Mouse (Mus musculus): ENCODE results near the gene Celf3. TPM values are rescaled to one million over a fixed set of nuclear protein-coding genes. Genes with fewer than 3 reads are reported as not detected.

Gene Celf3
- polyA plus RNA-seq (2017; shearing (Covaris generic)), result under 1 TPM; 0.52 to 0.57 TPM

DNA sequence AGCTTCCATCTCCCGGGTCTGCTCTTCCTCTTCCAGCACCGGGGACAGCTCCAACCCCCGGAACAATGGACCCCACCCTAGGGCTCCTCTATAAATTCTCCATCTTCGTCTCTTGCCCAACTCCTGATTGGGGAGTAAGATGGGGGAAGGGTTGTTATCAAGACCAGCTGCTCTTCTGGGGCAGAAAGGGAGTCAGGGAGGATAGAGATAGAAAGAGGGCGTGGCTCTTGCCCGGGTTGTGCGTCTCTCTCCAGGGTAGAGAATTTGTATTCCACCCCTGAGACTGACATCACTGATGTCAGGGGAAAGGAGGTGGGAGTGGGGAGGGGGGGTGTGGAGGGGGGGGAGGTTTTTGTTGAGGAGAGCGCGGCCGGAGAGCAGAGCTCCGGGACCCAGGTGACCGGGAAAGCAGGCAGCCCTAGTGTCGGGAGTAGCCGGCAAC is at the start of gene Celf3:
Celf3 (plus strand) TSS at position 315 of the 442 bp plus-strand sequence.
- no peak for ATAC-seq

DNA sequence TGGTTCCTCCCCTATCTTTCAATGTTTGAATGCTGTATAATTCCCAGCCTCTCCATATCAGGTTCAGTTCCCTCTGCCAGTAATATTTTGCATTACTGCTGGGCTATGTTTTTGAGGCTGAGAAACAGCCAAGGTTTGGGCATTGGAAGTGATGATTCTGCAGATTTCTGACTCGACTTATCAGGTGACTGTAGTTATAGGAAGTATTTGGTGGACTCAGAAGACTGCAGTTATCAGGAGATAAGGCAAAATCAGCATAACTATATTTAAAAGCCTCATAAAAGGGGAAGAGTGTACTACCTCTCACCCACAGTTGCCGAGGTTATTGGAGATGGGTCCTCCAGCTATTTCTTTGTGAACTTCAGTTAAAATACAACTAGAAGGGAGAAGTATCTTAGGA is 47.1 kb upstream of the Celf3 start:
- ATAC-seq, result no peak

- no peak for ATAC-seq
Observed at GRCm38 (mm10) chr3:94434305-94434704, 43.8 kb upstream of the Celf3 start.

DNA sequence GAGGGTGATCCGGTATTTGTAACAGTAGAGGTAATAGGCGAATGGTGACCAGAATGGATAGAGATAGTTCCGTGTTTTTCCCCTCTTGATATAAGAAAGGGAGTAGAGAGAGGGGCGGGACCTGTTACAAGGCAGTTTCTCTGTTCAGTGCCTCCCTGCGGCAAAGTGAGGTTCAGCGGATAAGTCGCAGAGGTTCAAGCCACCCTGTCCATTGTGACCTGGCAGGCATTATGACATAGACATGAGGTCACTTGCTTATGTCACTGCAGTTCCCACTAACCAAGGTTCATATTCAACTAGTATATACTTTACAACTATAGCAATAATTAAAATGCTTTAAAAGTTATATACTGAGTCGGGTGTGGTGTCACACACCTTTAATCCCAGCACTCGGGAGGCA is 41.7 kb upstream of the Celf3 start:
- no peak for ATAC-seq

GRCm38 (mm10) chr3:94441182-94441581 is 36.9 kb upstream of the Celf3 start:
- ATAC-seq, result no peak

GRCm38 (mm10) chr3:94442951-94443596 is 35.0 kb upstream of the Celf3 start, which contains the start of gene Mrpl9:
TSS of gene Mrpl9 (plus strand) at chr3:94443318.
- peak; percentile 87 for ATAC-seq

DNA sequence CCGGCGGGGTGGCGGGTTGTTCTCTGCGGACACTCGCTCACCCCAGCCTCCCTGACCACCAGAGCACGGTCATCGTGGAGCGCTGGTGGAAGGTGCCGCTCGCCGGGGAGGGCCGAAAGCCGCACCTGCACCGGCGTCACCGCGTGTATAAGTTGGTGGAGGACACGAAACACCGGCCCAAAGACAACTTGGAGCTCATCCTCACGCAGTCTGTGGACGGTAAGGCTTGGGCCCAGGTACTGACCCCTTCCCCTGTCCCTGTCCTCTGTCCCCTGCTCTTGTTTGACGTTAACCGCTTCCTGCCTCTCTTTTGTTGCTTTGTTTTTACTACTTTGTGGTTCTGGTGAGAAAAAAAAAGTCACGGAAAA is 34.5 kb upstream of the Celf3 start, which contains the start of gene Oaz3:
Oaz3 (minus strand) TSS at position 319 of the 368 bp plus-strand sequence.
- ATAC-seq, result peak; percentile 46

DNA sequence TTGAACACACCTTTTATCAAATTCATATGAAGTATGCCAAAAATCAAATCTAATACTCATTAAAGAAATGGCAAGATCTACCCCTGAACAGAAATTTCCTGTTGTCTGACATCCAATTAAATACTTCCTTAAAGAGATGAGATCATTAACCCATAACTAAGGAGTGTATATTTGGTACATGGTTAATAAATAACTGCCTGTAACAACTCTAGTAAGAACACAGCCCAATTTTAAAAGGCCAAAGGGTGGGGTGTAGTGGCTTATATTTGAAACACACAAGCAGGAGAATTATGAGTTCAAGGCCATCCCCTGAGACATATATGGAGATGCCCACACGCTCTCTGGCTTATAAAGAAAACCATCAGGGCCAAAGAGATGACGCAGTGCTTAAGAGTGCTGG is 28.7 kb upstream of the Celf3 start:
- ATAC-seq, result no peak

DNA sequence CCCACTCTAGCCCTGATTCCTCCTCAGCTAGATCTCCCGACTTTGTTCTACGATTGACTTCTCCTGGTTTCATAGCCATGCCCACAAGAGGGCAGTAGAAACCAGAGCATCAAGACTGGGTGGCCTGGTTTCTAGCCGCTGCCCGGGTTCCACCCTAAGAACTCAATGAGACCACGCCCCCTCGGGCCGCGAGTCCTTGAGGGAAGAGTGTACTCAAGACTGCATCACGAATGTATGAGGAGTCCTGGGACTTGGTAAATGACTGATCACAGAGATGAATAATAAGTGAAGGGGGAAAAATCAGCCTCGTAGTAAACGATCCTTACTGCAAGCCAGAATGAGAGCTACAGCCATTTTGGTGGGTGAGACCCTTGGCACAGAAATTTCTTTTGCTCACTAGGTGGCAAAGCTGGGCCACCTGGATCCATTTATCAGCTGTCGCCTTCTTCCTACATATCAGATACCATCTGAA is 21.5 kb upstream of the Celf3 start:
- peak; percentile 81 for ATAC-seq

DNA sequence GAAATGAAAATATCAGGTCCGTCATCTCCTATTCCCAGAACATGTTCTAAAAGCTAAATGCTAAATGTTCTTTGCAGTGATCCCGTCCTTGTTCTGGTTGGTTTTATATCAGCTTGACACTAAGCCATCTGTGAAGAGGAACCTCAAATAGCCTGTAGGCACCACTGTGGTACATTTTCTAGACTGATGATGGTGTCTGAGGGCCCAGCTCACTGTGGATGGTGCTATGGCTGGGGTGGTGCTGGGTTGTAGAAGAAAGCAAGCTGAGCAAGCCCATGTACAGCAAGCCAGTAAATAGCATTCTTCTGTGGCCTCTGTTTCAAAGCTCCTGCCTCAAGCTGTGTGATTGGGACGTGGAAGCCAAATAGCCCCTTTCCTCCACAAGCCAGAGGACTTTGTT is 21.0 kb upstream of the Celf3 start:
- ATAC-seq, result no peak

GRCm38 (mm10) chr3:94459834-94460233 is 18.3 kb upstream of the Celf3 start:
- no peak for ATAC-seq

- ATAC-seq, result no peak
Observed at GRCm38 (mm10) chr3:94463926-94464578, 14.0 kb upstream of the Celf3 start.

- no peak for ATAC-seq
Observed at GRCm38 (mm10) chr3:94465632-94466430, 12.3 kb upstream of the Celf3 start.

DNA sequence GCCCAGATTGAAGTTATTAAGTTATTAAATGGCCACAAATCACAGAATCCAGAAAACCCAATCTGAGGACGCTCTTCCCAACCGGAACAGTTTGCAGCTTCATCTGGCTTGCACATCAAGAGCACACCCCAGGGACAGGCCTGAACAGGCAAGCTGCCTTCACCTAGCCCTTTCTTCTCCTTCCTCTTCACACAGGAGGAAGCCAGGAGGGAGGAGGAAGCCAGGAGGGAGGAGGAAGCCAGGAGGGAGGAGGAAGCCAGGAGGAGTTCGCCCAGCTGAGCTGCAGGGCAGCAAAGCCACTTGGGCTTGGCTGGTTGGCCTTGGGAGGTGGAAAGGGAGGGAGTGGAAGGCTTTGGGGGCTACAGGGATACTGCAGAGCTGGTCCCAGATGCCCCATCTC is 9.2 kb upstream of the Celf3 start:
- ATAC-seq, result no peak

GRCm38 (mm10) chr3:94472447-94473114 is 5.5 kb upstream of the Celf3 start:
- ATAC-seq, result no peak

- ATAC-seq, result no peak
Observed at GRCm38 (mm10) chr3:94473115-94473505, 5.0 kb upstream of the Celf3 start.

DNA sequence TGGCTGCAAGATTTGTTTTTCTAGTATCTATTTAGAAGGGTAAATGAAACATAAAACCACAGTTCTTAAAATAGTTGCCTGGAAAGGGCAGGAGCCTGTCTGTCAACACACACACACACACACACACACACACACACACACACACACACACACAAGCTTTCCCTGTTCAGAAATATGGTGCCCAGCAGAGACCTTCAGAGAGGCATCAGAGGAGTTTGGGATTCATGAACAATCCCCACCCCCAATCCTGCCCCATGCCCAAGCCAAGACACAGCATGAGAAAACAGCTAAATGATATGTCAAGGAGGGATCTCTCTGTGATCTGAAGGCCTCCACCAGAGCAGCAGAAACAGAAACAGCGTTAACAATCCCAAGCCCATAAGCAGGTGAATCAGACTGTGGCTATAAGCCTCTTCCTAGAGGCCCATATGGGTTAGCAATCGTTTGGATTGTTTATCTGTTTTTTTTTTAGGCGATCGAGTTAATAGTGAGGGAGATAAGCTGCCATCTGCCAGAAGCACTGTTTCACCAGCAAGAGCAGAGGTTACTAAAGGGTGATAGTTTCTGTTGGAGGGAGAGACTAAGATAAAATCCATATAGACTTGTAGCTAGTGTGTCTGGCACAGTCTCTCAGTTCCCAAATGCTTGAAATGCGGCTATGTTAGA is 4.4 kb upstream of the Celf3 start:
- ATAC-seq, result no peak

GRCm38 (mm10) chr3:94476301-94477035 is 1.6 kb upstream of the Celf3 start:
- ATAC-seq, result no peak

GRCm38 (mm10) chr3:94477444-94477843 is 651 bp upstream of the Celf3 start:
- no peak for ATAC-seq

DNA sequence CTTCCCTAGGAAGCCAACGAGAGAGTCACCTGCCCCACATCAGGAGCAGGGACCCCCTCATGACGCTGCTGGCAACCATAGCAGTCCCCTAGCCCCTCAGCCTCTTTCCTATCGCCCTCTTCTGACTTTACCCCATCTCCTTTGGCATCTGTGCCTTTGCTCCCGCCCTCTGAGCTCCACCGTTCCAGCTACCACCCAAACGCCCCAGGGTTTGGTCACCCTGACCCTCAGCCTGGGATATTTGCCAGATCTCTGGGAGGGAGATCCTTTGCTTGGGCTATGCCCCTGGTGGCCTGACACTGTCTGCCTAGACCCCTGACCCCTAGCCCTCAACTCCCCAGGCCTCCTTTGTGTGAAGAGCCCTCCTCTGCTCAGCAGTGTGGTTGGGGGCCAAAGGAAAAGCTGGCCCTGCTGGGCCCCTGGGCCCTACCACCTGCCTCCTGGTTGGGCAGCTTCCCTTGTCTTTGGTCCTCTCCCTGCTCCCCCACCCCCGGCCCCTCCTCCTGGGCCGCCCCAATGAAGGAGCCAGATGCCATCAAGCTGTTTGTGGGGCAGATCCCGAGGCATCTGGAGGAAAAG is 585 bp downstream of the Celf3 start:
- ATAC-seq, result no peak

GRCm38 (mm10) chr3:94479564-94479963 is 1.5 kb downstream of the Celf3 start:
- no peak for ATAC-seq
